Mouse (Mus musculus) liver, adult (tissue): Measurements from ENCODE around the gene Tbc1d17.

ENCODE experiments used
- GATA4 ChIP-seq: IDR thresholded peaks from 2 replicates; pipeline ENCODE4 v1.6.1; 2014; ENCODE audit warnings: mild to moderate bottlenecking, low read length; ENCODE audit not compliant: insufficient replicate concordance

Tbc1d17 gene

DNA sequence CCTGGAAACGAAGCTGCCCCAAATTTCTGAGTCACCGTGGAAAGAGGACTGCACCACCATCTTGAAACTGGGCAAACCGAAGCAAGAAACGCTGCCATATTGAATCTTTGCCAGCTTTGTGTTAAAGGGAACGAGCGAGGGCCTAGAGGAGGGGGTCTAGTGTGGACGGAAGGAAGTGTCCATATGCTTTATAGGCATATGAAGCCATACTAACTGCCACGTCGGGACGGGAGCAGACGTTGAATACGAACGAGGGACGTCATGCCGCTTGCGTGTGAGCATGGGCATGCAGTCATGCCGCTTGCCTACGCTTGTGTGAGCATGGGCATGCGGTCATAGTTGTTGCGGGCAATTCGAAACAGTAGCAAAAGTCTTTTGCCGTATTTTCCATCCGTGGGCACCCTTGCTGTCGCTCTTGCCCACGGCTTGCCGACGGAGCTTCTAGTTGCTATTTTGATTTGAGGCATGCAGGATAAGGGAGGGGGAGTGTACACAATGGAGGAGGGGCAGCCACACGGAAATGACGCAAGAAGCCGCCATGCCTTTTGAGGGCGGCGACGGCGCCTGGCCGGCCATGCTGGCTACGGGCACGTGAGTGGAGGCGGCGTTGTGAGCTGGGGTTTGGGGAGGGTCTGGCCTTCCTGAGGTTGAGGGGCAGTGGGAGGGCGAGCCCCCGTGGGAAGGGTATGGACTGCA lies 685 bp upstream of the Tbc1d17 start:
- TF ChIP-seq GATA4: peak; percentile 68; the same call in 1 of the 2 replicates

- no peak for TF ChIP-seq GATA4
Observed at GRCm38 (mm10) chr7:44847772-44848171, 1.1 kb downstream of the Tbc1d17 start.

GRCm38 (mm10) chr7:44846804-44847203 lies 2.1 kb downstream of the Tbc1d17 start:
- TF ChIP-seq GATA4: no peak

DNA sequence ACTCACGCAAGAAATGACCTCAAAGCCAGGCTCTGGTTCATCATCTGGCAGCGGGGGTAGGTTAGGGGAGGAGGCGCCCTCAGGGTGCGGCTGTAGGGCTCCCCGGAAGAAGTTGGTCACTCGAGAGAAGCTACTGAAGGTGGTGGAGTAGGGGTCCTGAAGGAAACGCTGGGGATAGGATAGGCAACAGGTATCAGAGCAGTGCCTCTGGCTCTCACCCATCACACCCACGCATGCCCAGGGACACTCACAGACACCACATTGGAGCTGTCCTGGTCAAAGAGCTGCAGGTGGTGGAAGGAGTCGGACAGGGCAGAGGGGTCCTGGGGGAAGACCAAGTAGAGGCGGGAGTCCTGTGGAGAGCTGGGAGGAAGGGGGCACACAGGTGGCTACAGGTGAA lies 3.9 kb downstream of the Tbc1d17 start:
- TF ChIP-seq GATA4: no peak

GRCm38 (mm10) chr7:44841825-44842463 lies 6.9 kb downstream of the Tbc1d17 start:
- no peak for TF ChIP-seq GATA4

GRCm38 (mm10) chr7:44840426-44840825 lies 8.5 kb downstream of the Tbc1d17 start:
- TF ChIP-seq GATA4: no peak

DNA sequence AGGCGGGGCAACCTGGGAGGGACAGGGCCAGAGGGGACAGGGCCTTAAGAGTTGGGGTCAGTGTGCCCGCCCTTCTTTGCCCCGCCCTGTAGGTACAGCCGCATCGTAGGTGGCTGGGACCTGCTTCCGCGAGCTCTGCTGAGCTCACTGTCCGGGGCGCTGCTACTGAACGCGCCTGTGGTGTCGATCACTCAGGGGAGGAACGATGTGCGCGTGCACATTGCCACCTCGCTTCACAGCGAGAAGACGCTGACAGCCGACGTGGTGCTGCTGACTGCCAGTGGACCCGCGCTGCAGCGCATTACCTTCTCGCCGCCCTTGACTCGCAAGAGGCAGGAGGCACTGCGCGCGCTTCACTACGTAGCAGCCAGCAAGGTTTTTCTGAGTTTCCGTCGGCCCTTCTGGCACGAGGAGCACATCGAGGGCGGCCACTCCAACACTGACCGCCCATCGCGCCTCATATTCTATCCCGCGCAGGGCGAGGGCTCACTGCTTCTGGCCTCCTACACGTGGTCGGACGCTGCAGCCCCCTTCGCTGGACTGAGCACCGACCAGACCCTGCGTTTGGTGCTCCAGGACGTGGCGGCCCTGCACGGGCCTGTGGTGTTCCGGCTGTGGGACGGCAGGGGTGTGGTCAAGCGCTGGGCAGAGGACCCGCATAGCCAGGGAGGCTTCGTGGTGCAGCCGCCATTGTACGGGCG lies 9.2 kb downstream of the Tbc1d17 start:
- no peak for TF ChIP-seq GATA4

GRCm38 (mm10) chr7:44839171-44839490 lies 9.7 kb downstream of the Tbc1d17 start:
- no peak for TF ChIP-seq GATA4

DNA sequence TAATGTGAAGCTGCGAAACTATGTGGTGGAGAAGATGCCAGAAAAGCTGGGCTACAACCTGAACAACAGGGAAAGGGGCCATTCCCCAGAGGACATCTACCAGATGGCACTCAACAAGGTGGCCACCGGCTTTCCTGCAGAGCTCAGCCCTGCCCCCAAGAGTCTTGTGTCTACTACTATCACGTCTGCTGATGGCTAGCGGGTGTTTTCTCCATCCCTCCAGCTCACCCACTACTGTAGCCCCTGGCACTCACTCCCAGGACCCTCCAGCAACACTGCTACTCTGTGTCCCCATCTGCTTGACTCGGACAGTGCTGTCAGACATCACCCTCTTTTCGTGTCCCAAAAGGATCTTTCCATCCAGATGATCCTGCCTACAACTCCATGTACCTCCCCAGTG lies 10.8 kb downstream of the Tbc1d17 start:
- TF ChIP-seq GATA4: no peak

- no peak for TF ChIP-seq GATA4
Observed at GRCm38 (mm10) chr7:44836423-44837053, 12.3 kb downstream of the Tbc1d17 start.

GRCm38 (mm10) chr7:44836016-44836404 lies 12.9 kb downstream of the Tbc1d17 start:
- no peak for TF ChIP-seq GATA4

DNA sequence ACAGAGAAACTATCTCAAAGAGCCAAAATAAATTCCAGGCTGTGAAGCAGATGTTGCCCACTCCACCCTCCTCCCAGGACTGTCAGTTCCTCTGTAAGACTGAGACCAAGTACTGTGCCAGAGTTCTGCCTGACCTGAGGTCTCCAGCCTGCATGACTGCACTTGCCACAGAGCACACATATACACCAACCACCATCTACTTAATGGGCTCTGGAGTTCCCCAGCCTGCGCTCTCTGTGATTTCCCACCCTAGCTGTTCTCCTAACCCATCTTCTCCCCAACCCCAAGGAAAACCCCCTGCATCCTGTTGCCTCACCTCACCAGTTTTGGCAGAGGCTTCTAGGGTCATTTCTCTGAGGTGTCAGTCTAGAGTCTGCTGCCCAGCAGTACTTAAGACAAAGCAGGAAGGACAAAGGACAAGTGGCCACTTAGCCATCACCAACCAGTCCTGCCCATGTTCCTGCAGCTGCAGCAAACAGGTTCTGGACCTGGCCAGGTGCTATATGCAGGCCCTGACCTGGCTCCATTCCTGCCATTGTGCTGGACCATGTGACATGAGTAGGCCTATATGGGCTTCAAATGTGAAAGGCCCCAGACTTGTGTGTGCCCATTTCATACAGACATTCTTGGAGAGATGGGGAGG lies 13.4 kb downstream of the Tbc1d17 start:
- TF ChIP-seq GATA4: no peak

DNA sequence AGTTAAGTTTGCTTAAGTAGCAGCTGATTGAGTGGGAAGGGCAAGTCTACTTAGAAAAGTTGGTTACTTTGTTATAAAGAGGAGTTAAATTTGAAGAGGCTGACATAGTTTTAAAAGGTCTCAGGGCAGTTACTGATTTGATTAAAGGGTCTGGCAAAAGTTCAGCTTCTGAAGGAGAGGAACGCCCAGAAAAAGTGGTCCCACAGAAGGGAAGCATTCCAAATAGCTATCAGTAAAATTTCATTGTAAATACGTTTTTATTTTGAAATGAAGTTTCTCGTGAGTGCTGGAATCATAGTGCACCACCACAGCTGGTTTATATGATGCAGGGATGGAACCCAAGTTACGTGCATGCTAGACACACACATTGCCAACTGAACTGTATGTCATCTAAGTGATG lies 16.1 kb downstream of the Tbc1d17 start:
- no peak for TF ChIP-seq GATA4

GRCm38 (mm10) chr7:44828706-44829105 lies 20.2 kb downstream of the Tbc1d17 start:
- TF ChIP-seq GATA4: no peak

DNA sequence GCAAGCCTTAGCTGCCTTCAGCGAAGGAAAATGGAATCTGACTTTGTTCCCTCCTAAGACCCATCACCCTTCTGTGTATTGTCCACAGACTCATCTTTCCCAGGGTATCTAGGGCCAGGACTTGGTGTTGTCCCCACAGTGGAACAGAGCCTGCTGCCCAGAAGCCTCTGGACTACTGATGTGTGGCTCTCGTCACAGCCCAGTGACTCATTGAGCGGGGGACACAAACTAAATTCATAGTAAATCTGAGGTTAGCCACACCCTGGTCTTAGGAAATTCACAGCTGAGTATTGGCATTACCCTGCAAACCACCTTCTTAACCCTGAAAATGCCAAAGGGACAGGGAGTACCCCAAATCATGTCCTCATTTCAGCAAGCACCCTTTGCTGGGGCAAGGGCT lies 22.1 kb downstream of the Tbc1d17 start:
- TF ChIP-seq GATA4: no peak
